Mouse (Mus musculus) kidney, postnatal 10 days (tissue): ENCODE data around the gene Rasgef1c.

Experiments used
- DNase-seq: peaks from one replicate; pipeline ENCODE4 v3.0.0; 2021; ENCODE audit warnings: mixed read lengths

The Rasgef1c gene

DNA sequence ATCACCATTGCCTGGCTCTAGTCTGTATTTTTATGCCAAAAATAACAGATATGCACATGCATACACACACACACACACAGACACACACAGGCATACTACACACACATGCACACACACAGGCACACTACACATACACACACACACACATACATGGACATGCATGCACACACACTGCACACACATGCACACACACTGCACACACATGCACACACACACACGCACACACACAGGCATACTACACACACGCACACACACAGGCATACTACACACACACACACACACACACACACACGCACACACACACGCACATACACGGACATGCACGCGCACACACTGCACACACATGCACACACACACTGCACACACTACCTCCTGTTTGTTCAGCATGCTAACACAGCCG is 77.3 kb downstream of the Rasgef1c start:
- no peak for DNase-seq

DNA sequence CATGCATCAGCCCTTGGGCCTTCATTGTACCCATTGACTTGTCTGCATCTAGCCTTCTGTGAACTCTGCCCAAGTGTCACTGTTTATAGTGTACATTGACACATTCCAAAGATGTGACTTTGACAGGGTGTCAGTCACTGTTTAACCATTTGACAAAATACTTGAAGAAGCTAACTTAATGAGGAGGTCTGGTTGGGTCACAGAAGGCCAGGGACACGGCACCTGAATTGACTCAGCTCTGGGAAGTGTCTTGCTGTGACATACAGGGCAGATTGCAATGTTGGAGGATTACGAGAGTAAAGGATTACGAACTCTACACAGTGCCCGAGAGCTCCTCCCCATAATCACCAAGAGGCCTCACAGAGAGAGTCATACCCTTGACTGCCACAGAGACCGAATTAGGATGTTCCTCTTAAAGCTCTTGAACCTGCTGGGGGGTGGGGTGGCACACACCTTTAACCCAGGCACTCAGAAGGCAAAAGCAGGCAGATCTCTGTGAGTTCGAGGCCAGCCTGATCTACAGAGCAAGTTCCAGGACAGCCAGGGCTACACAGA is 79.1 kb downstream of the Rasgef1c start:
- DNase-seq, result no peak

DNA sequence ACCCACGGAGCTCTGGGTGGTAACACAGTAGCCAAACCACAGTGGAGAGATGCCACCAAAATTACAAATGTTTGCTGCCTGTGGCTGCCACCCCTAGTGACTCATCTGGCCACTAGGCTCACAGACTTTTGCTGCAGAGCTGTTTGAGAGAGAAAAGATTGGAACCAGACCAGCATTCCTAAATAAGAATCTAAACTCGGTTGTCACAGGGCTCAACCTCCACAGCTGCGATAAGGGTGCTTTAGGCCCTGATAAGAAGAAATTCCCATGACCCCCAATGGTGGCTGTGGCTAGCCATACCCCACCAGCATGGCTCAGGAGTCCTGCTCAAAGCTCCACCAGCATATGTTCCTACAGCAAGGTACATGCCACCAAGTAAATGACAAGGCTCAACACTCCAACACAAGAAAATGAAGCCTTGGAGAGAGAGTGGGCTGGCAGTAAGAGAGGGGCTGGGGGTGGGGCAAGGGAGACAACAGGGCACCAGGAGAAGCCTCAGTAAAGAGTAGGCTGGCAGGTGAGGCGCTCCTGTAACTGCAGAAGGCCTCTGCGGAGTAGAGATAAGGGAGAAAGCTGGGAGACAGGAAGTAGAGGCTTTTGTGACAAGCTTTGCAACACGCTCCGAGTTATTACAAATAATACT is 79.8 kb downstream of the Rasgef1c start:
- no peak for DNase-seq

DNA sequence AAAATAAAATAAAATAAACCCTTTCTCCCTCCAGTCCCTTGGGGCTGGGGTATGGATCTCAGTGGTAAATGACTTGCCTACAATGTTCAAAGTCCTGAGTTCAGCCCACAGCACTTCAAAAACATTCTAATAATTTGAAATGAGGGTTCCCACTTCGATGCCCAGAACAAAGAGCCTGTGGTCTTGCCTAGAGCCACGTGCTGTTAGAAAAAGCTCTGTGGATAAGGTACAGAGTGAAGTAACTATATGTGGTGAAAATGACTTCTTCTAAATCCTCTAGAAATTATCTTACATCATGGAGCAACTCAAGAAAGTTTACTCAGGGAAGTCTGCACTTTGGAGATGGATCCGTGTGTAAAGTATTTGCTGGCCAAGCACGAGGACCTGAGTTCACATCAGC is 80.5 kb downstream of the Rasgef1c start:
- no peak for DNase-seq

DNA sequence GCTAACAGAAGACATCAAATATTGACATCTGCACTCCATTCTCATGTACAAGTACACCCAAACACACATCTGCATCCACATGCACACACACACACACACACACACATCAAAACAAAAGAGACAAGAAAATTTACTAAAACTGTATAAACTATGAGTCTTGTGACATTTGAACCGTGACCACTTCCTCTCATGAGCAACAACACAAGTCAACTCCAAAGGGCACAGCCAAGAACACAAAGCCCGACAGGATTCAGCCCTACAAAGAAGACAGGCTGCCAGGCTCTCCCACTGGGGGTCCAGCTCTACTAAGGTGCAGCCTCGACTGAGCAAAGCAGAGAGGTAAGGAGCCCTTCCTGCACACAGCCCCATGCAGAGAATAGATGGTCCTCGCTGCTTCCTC is 81.2 kb downstream of the Rasgef1c start:
- DNase-seq, result no peak

DNA sequence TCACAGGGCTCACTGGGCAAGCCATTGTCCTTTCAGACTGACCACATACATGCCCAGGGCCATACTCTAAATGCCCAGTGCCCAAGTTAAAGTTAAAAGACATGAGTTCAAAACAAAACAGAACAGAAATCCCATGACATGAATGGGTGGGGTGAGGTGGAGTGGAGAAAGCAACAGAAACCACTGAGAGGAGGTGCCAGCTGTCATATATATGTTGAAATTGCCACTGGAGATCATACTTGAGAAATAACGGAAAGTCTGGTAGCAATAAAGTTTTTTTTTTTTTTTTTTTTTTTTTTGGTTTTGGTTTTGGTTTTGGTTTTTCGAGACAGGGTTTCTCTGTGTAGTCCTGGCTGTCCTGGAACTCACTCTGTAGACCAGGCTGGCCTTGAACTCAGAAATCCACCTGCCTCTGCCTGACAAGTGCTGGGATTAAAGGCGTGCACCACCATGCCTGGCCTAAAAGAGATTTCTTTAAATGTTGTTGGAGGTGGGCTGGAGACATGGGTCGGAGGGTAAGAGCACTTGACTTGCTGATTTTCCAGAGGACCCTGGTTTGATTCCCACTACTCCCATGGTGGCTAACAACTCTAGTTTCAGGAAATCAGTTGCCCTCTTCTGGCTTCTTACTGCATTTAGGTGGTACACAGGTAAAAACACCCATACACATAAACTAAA is 82.4 kb downstream of the Rasgef1c start:
- no peak for DNase-seq

DNA sequence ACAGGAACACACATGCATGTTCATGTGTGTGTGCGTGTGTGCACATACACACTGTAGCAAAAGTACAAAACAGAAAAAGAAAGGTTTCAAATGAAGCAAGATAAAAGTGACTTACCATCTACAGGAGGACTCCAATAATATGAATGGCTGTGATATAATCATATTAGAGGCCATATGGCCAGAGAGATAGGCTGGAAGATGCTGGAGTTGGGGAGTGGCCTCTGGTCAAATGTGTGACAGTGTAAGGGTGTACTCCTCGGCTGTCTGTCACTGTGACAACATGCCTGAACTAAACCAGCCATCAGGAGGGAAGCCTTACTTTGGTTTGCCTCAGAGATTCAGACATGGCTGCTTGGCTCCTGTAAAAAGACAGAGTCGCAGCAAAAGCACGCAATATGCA is 83.4 kb downstream of the Rasgef1c start:
- no peak for DNase-seq

DNA sequence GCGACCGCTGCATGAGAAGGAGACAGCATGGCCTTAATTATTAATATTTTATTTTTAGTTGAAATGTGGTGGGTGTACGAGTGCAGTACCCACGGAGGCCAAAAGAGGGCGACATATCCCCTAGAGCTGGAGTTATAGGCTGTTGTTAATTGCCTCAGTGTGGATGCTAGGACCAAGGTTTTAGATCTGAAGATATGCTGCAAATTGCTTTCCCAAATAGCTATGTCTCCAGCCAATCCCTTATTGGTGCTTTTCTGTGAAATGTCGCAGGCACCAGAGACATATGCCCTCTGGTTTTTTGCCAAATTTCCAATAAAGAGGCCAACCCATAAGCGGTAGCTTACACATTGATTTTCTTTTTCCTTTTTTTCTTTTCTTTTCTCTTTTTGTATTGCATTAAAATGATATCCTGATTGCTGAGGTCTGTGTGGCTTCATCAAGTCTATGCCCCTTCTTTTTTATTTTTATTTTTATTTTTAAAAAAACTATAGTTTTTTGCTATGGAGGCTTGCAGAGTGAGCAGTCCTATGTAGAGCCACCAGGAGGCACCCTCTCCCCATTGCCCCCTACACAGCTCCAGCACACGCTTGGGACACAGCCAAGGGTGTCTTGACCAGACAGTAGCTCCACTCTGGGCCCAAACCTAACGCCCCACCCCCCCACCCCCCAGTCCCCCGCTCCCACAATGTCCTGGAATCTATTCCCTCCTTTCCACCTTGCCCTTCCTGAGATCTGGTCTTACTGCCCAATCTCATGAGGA is 84.8 kb downstream of the Rasgef1c start:
- peak; percentile 84 for DNase-seq

DNA sequence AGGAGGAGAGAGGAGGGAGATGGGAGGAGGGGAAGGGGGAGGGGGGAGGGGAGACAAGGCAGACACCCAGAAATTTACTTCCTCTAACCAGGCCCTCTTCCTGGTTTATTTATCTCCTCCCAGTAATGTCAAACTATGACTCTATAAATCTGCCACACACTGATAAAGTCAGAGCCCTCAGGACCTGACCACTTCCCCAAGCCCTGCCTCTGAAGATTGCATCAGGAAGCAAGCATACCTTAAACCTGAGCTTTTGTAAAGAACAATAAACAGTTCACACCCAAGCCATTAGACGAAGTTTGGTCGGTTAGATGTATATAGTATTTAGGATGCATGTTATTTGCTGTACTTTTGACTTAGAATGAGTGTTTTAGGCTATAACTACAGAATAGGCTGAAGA is 92.9 kb downstream of the Rasgef1c start:
- DNase-seq, result no peak

DNA sequence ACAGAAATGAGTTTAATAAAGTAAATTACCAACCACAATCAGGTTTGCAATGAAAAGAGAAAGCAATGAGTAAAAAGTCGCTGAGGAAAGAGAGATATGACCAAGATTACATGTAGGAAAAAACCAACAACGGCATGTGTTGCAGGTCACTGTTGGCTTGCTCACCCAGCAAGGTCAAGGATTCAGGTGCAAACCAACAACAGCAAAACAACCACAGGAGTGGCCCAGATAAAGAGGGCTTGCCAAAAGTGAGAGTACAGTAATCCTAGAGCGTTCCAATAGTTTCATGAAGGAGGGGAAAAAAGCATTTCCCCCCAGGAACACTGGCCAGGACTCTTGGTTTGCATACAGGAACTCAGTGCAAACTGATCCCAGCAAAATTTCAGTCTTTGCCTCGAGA is 94.8 kb downstream of the Rasgef1c start:
- DNase-seq, result no peak

DNA sequence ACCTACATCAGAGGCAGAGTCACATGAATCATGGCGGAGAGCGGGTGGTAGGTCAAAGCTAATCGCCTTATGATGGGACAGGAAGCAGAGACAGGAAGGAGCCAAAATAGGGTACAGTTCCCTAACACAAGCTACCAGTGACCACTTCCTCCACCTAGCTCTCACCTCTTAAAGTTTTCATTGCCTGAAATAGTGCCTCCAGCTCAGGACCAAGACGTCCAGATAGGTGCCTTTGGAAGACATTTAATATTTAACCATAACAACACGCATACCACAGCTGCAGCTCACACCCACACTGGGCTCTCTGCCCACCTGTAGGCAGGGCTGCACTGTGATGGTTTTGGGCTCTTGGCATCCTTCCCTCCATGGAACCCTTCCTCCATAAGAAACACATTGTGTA is 95.7 kb downstream of the Rasgef1c start:
- peak; percentile 65 for DNase-seq

DNA sequence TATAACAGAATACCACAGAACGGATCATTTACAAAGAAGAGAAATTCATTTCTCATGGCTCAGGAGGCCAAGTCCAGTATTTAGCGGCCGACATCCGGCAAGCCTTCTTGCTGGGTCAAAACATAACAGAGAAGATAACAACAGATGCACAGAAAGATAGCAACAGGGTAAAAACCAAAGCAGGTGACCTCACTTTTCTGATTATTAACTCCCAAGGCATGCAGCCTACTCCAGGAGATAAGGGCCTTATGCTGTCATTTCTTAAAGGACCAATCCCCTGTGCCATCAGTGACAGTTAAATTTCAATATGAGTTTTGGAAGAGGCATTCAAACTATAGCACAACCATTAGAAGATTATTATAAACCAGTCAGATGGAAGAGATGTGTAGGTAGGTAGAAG is 101.2 kb downstream of the Rasgef1c start:
- no peak for DNase-seq

DNA sequence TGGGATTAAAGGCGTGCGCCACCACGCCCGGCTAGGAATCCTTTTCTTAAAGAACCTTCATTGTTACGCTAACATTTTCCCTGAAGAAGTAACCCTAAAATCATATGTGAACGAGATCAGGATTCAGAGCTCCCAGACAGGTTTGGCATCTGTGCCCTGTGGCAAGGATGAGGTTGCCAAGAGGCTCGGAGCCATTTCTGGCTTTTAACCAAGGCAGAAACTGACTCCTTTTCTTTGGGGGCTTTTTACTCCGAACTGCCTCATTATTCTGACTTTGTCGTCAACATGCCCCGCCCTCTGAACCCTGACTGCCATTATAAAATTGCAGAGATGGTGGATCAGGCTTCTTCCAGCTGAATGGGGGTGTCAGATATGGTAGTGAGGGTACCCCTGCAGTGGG is 106.1 kb downstream of the Rasgef1c start:
- DNase-seq, result no peak

DNA sequence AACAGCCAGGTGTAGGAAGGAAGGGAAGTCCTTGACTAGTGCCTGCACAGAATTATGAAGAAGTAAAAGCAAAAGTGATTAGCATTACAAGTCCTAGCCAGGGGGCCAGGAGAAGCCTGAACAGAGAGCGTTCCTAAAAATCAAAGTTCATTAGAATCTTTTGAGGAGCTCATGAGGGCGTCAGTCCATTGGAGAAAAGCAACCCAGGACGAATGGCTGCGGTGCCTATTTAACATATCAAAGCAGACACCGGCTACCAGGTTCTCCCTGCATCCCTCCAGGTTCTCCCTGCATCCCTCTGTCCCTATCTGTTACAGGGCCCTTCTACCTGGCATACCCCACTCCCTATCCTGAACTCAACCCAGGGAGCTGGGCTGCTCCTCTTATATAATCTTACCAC is 106.6 kb downstream of the Rasgef1c start:
- no peak for DNase-seq

DNA sequence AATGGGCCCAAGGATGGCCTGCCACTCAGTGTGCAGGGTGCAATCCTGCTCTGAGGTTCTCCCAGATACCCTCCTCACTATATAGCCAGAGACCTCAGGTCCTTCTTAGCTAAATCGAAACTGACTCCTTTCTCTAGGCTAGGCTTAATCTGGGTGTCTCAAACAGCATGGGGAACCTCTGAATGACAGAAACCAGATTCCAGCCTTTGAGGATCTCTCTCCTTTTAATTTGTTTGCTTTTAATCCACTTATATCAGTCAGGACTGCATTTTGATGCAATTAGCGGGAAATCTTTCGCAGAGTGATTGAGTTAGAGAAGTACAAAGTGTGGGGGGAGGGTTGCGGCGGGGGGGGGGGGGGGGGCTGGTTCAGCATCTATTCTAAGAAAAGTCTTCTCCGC is 111.4 kb downstream of the Rasgef1c start:
- DNase-seq, result no peak

DNA sequence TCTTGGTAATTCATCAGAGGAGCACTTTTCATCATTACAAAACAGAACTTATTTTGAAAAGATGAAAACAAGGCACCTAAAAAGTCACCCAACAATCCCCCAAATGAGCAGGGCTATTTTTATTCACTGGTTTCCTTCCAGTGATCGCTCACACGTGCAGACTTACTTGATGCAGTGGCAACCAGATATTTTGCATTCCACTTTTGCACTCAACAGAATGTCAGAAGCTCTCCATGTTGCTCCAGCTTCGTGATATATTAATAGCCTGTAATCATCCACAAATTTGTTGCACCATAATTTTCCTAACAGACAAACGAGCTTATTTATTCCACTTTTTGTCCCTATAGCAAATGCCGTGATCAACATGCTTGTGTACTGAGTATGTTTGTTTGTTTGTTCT is 114.9 kb downstream of the Rasgef1c start:
- no peak for DNase-seq

DNA sequence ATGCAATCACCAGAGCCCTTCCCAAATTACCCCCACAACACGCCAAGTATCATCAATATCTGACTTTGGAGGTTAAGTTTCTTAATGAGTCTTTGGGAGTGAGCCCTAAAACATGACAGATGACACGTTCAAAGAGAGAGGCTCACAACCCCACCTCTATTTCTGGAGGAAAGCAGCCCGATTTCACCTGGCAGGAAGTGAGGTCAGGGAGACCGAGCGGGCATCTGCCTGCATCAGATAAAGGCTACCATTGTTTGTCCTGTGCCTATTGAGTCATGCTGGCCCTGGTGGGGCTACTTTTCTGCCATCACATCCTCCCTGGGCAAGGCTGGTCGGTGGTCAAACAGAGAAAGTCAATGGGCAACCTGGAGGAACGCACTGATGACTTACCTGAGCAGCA is 115.9 kb downstream of the Rasgef1c start:
- DNase-seq, result no peak

DNA sequence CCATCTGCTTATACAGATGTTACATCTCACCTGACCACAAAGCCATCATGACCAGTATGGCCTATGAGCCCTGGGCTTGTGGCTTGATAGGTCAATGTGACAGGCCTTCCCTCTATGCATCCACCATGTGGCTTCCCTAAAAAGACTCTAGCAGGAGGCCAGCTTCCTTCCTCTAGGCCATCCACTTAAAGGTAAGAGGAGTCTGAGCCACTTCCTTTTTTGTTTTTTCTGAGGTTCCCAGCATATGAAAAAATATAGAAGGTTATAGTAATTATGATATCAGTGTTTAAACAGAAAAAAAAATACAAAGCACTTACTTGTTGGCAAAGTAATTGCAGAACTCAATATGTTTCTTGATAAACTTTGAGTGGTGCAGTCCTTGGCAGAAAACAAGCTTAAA is 117.2 kb downstream of the Rasgef1c start:
- DNase-seq, result no peak

DNA sequence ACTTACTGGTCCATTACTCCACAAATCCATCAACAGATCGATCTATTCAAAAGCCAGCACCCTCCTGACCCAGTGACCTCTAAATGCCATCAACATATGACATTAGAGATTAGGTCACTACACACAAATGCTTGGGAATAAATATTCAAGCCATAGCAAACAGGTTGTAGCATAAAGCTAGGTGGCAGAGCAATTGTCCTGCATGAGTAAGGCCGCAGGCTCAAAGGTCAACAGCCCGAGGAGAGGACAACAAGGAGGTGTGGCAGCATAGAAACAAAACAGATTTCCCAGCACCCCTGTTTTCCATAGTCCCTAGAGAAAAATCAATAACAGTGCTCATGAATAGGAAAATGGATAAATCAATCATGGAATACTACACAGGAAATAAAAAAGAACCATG is 120.5 kb downstream of the Rasgef1c start:
- DNase-seq, result no peak

DNA sequence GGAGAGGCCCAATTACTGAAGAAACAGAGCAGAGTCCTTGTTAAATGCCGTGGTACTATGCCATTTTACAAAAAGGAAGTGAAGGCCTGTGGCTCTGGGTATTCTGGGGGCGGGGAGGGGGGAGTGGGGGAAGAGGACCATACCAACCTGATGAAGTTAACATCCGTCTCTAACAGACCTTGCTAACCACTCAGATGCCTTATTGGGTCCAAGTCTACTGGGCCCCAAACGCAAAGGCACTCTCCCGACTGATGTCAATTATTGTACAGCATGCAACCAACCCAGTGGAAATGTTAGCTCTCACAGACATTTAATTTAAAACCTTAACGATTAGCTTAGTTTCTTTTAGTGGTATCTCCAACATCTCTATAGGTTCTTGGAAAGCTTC is 122.8 kb downstream of the Rasgef1c start:
- no peak for DNase-seq

DNA sequence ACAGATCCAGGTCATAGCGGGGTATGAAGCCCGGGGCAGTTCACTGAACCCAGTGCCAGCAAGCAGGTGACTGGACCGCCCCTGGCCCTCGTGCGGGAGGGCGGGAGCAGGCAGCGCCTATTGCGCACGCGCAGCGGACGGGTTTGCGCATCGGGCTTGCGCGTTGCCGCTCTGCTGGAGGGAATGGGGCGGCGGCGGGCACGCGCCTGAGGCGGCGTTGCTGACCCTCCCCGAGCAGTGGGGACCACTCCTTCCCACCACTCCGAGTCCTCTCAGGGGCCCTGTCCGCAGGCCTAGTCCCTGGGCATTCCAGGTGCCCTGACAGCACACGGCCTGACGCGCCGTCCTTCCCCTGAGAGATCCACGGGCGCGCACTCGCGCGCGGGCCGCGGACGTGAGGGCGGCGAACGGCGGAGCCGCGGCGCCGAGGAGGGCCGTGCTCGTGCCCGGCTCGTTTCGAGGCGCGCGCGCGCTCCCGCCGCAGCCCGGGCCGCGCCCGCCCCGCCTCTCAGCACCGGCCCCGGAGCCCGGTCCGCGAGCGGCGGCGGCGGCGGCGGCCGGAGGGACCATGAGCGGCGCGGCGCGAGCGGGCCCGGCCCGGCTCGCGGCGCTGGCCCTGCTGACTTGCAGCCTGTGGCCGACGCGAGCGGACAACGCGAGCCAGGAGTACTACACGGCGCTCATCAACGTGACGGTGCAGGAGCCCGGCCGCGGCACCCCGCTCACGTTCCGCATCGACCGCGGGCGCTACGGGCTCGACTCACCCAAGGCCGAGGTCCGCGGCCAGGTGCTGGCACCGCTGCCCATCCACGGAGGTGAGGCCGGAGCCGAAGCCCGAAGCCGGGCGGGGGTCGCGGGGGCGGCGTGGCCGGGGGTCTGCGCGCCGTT is 123.4 kb downstream of the Rasgef1c start, which contains the start of gene Rnf130:
TSS of gene Rnf130 (plus strand) at position 514 of the 888 bp plus-strand sequence.
- DNase-seq, result peak; percentile 97

DNA sequence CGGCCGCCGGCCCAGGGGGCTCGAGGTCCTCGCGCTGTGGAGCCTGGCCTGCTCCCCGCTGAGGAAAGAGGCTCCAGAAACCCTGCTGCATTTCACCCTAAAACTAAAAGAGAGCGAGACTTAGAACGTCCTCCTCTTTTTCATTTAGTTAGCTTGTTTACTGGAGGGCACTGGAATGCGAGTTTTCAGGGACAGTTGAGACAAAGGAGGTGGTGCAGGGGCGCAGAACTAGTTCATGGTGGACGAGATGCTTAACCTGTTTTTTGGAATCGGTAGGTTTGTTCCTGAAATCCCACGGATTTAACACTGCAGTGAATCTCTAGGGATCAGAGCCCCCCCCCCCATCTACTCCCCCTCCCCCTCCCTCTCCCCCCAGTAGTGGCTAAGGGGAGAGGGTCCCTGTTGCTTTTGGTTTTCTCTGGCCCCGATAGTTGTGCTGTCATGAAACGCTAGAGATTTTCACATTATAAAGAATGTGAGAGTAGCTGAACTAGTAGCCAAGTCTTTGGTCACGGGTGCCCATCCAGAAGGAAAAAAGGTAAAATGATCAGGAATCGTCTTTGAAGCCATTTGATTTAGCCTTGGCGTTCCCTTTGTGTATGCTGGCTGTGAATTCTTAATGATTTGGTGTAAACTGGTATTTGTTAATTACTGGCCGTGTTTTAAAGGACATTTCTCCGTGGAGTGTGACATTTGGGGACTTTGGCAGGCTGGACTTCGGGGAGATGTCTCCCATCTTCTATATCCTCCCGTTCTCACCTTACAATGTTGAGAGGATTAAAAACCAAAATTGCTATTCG is 124.3 kb downstream of the Rasgef1c start:
- DNase-seq, result no peak
